Mouse (Mus musculus) C2C12 (cell line): ENCODE data around the gene Nlrp14.

ENCODE experiments used
- CTCF ChIP-seq: IDR thresholded peaks from one replicate; pipeline ENCODE4 v1.5.1; 2011; ENCODE audit not compliant: control insufficient read depth, insufficient read depth, insufficient read length
- MAX ChIP-seq: IDR thresholded peaks from one replicate; pipeline ENCODE4 v1.6.1; 2011; ENCODE audit warnings: mild to moderate bottlenecking, control low read depth

- TF ChIP-seq CTCF (no peak), MAX (no peak)
These were observed 70.7 kb downstream of the Nlrp14 start for GRCm38 (mm10) chr7:107237498-107237897.
